Mouse (Mus musculus) erythroblast, embryonic 14.5 days (primary cell): Measurements from ENCODE around the gene Ankzf1. TPM values are rescaled to one million over a fixed set of nuclear protein-coding genes. Genes with fewer than 3 reads are reported as not detected.
A peak's percentile ranks its signal among the peaks of the same experiment; 100 is the strongest.
"Not testable (repeated sequence)": the region's sequence is repeated elsewhere in the genome, so short reads cannot be mapped to it uniquely, and the experiment has no call there.

Experiments
- H3K27me3 ChIP-seq: 2 replicates; pipeline ENCODE4 v1.6.1; 2012; ENCODE audit warnings: inconsistent platforms; ENCODE audit not compliant: control insufficient read depth
- H3K36me3 ChIP-seq: 2 replicates; pipeline ENCODE4 v1.6.1; 2012; ENCODE audit warnings: mild to moderate bottlenecking, inconsistent platforms; ENCODE audit not compliant: control insufficient read depth
- H3K4me1 ChIP-seq: 2 replicates; pipeline ENCODE4 v1.6.1; 2012; ENCODE audit warnings: inconsistent platforms; ENCODE audit not compliant: control insufficient read depth
- H3K4me3 ChIP-seq: replicated peaks from 2 replicates; pipeline ENCODE3; 2012; ENCODE audit warnings: moderate library complexity, mild to moderate bottlenecking, inconsistent platforms
- H3K9me3 ChIP-seq: 2 replicates; pipeline ENCODE4 v1.6.1; 2012; ENCODE audit warnings: low read length, inconsistent platforms, mixed read lengths; ENCODE audit not compliant: control insufficient read depth
- GATA1 ChIP-seq: IDR thresholded peaks from 2 replicates; pipeline ENCODE4 v1.6.1; 2012; ENCODE audit warnings: low read length, inconsistent platforms, mixed read lengths
- TAL1 ChIP-seq: IDR thresholded peaks from 3 replicates; pipeline ENCODE4 v1.6.1; 2012; ENCODE audit warnings: low read length, inconsistent platforms, mixed read lengths
- polyA plus RNA-seq: library from polyadenylated mRNA; stranded (reverse); fragments of >175 nt; gene quantifications from 2 replicates; pipeline ENCODE4 v1.2.3, GENCODE M21; 2012

The Ankzf1 gene
- polyA plus RNA-seq, 1 experiment, result 0.98 TPM

GRCm38 (mm10) chr1:75230335-75230994, 38.5 kb downstream of the Ankzf1 start:
- no peaks in the 10 kb centered on the region for H3K36me3 ChIP-seq
- peak overlapping the region; percentile 32 for H3K4me3 ChIP-seq
- no peak for TF ChIP-seq GATA1
- no peak for TF ChIP-seq TAL1
- no peaks in the 10 kb centered on the region for H3K9me3 ChIP-seq
- H3K4me1 ChIP-seq, result peaks cover 91% of the 10 kb centered on the region
- no peaks in the 10 kb centered on the region for H3K27me3 ChIP-seq

- peaks cover 91% of the 10 kb centered on the region for H3K4me1 ChIP-seq
These were observed 39.3 kb downstream of the Ankzf1 start for GRCm38 (mm10) chr1:75231224-75231623.

GRCm38 (mm10) chr1:75231664-75232152, 39.8 kb downstream of the Ankzf1 start, which contains the start of gene A630095N17Rik:
TSS of gene A630095N17Rik (minus strand) at chr1:75232102.
- TF ChIP-seq TAL1 (no peak), GATA1 (no peak)
- H3K4me1 ChIP-seq, result peaks cover 89% of the 10 kb centered on the region
- no peaks in the 10 kb centered on the region for H3K27me3 ChIP-seq
- H3K4me3 ChIP-seq, result no peak within 1 kb of the TSS
- H3K9me3 ChIP-seq, result no peaks in the 10 kb centered on the region
- no peaks in the 10 kb centered on the region for H3K36me3 ChIP-seq

More at GRCm38 (mm10) chr1:75231224-75231623, 39.3 kb downstream of the Ankzf1 start:
- H3K27me3 ChIP-seq, result no peaks in the 10 kb centered on the region
- H3K9me3 ChIP-seq, result no peaks in the 10 kb centered on the region
- TF ChIP-seq GATA1 (no peak), TAL1 (no peak)
- no peak overlapping the region for H3K4me3 ChIP-seq
- no peaks in the 10 kb centered on the region for H3K36me3 ChIP-seq

GRCm38 (mm10) chr1:75232489-75232888, 40.5 kb downstream of the Ankzf1 start:
- not testable (repeated sequence) for H3K9me3 ChIP-seq, H3K36me3 ChIP-seq
- H3K4me1 ChIP-seq, result peaks cover 89% of the 10 kb centered on the region

GRCm38 (mm10) chr1:75234606-75235005, 42.7 kb downstream of the Ankzf1 start:
- H3K9me3 ChIP-seq, result no peaks in the 10 kb centered on the region
- H3K27me3 ChIP-seq, result no peaks in the 10 kb centered on the region
- H3K4me1 ChIP-seq, result peaks cover 89% of the 10 kb centered on the region
- TF ChIP-seq TAL1 (no peak), GATA1 (no peak)
- H3K4me3 ChIP-seq, result peak overlapping the region; percentile 69
- H3K36me3 ChIP-seq, result peaks cover 25% of the 10 kb centered on the region

More at GRCm38 (mm10) chr1:75232489-75232888, 40.5 kb downstream of the Ankzf1 start:
- H3K4me3 ChIP-seq, H3K27me3 ChIP-seq: not testable (repeated sequence)

- Histone ChIP-seq H3K9me3 (no peaks in the 10 kb centered on the region), H3K27me3 (no peaks in the 10 kb centered on the region), H3K4me3 (peak within 1 kb of the TSS; percentile 69), H3K36me3 (peaks cover 43% of the 10 kb centered on the region), H3K4me1 (peaks cover 82% of the 10 kb centered on the region)
- TF ChIP-seq GATA1 (peak; percentile 95), TAL1 (peak; percentile 92)
These were observed 44.4 kb downstream of the Ankzf1 start, which contains the start of gene Dnajb2 for GRCm38 (mm10) chr1:75236117-75237050. TSS of gene Dnajb2 (plus strand) at chr1:75236406.

GRCm38 (mm10) chr1:75239591-75239990, 47.6 kb downstream of the Ankzf1 start:
- peaks cover 75% of the 10 kb centered on the region for H3K36me3 ChIP-seq
- H3K27me3 ChIP-seq, result no peaks in the 10 kb centered on the region
- no peak overlapping the region for H3K4me3 ChIP-seq
- H3K9me3 ChIP-seq, result no peaks in the 10 kb centered on the region
- H3K4me1 ChIP-seq, result peaks cover 72% of the 10 kb centered on the region
- TF ChIP-seq TAL1 (no peak), GATA1 (no peak)

- peaks cover 64% of the 10 kb centered on the region for H3K4me1 ChIP-seq
- peaks cover 90% of the 10 kb centered on the region for H3K36me3 ChIP-seq
- no peak overlapping the region for H3K4me3 ChIP-seq
- TF ChIP-seq GATA1 (no peak), TAL1 (no peak)
- no peaks in the 10 kb centered on the region for H3K9me3 ChIP-seq
- H3K27me3 ChIP-seq, result no peaks in the 10 kb centered on the region
These were observed 51.5 kb downstream of the Ankzf1 start for GRCm38 (mm10) chr1:75243411-75243810.
